In the genomic region with DNA sequence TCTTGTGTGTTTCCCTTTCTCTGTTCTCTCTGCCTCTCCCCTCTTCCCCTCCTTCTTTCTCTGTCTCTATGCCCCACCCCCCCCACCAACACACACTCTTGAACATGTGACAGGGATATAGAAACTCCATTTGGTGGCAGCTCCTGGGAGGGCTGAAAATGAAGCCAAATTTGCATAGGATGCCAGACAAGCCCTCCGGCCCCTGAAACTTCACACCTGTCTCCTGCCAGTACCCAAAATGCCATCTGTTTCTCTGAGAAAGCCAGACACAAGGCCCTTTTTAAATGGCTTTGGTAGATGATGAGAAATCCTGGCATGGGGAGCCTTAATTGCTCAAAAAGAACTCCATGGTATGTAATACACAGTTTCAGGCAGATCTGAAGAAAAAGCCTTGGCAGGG, we compare ENCODE assay signal across 19 mouse cellular contexts. TPM values are rescaled to one million over a fixed set of nuclear protein-coding genes. Genes with fewer than 3 reads are reported as not detected.
A peak's percentile ranks its signal among the peaks of the same experiment; 100 is the strongest.
DNase-seq lines count a peak whose midpoint lies in the region; ATAC-seq lines count a peak whose summit lies in the region.
"Had no signal": no experiment of that assay in that cellular context is flagged by ENCODE, and none has a peak within 500 bp of the region (broad histone marks: within the 10 kb centered on the region; RNA-seq: fewer than 3 reads in every experiment).

No protein-coding gene starts in this region.

- ATAC-seq in limb, embryonic 15.5 days (ENCODE audit: insufficient number of reproducible peaks, low FRiP score, low TSS enrichment, low read depth) = 0 out of 2 replicates have a peak, but pooled peaks have one; percentile 48
- ATAC-seq: intestine, embryonic 16.5 days; liver, embryonic 12.5 days had no signal

- H3K4me2 ChIP-seq in limb, embryonic 15.5 days = no peak overlapping the region
- H3K4me2 ChIP-seq: heart, embryonic 15.5 days; liver, embryonic 12.5 days; midbrain, embryonic 12.5 days; neural tube, embryonic 12.5 days had no signal

- peaks cover 15% of the 10 kb centered on the region; the same call in 1 of the 2 replicates for H3K4me1 ChIP-seq in limb, embryonic 15.5 days
- H3K4me1 ChIP-seq: liver, embryonic 12.5 days had no signal

- H3K9me3 ChIP-seq in limb, embryonic 15.5 days = no peaks in the 10 kb centered on the region
- H3K9me3 ChIP-seq: heart, embryonic 15.5 days; liver, embryonic 12.5 days; midbrain, embryonic 12.5 days; neural tube, embryonic 12.5 days had no signal

- H3K36me3 ChIP-seq in limb, embryonic 15.5 days = no peaks in the 10 kb centered on the region
- H3K36me3 ChIP-seq: heart, embryonic 15.5 days; liver, embryonic 12.5 days; midbrain, embryonic 12.5 days; neural tube, embryonic 12.5 days had no signal

- H3K27ac ChIP-seq in limb, embryonic 15.5 days = no peak overlapping the region
- H3K27ac ChIP-seq: heart, embryonic 15.5 days; left cerebral cortex, adult 2 months; liver, embryonic 12.5 days; midbrain, embryonic 12.5 days; neural tube, embryonic 12.5 days had no signal

- 39% methylated on average over 1 of the region's 1 CpGs for WGBS in limb, embryonic 15.5 days

- no peak overlapping the region for H3K4me3 ChIP-seq in limb, embryonic 15.5 days
- H3K4me3 ChIP-seq: heart, embryonic 15.5 days; left cerebral cortex, adult 2 months; liver, embryonic 12.5 days; midbrain, embryonic 12.5 days; neural tube, embryonic 12.5 days had no signal

- peak; percentile 45 for DNase-seq in heart, adult 11 months
- DNase-seq in heart, adult 8-10 months (ENCODE audit: low spot score) = no peak
- peak; percentile 18 for DNase-seq in retina, postnatal 1 day
- DNase-seq in retina, embryonic 14.5 days (ENCODE audit: low spot score) = no peak
- DNase-seq in cerebellum, postnatal 14 days = peak; percentile 79 to 86
- no peak for DNase-seq in embryo, embryonic 11 days
- DNase-seq in c-Kit-positive CD71-positive TER-119-positive erythroid progenitor cells, embryonic 14.5 days (ENCODE audit: low spot score) = no peak
- DNase-seq: adrenal gland, postnatal 36 days; gastrocnemius, postnatal 25 days; kidney, postnatal 25 days; lung, postnatal 10 days; thymus, postnatal 25 days had no signal

- H3K9ac ChIP-seq in limb, embryonic 15.5 days = no peak overlapping the region
- H3K9ac ChIP-seq: heart, embryonic 15.5 days; liver, embryonic 12.5 days; midbrain, embryonic 12.5 days; neural tube, embryonic 12.5 days had no signal

- no peaks in the 10 kb centered on the region for H3K27me3 ChIP-seq in limb, embryonic 15.5 days
- H3K27me3 ChIP-seq: heart, embryonic 15.5 days; liver, embryonic 12.5 days; midbrain, embryonic 12.5 days; neural tube, embryonic 12.5 days had no signal

RNA-seq across cellular contexts. Expression of gene Plxna2, which starts 31.3 kb away (rescaled TPM):
- total RNA-seq in heart, adult 8-10 months (2022) = 10 to 100 TPM; 18.8 to 28.3 (median 25.5) TPM
- polyA plus RNA-seq in limb, embryonic 15.5 days (2015; fragmentation: Nextera tagmentation; extraction: Ambion mirVana) = 8.1 and 8.7 TPM in 2 replicates

Comparison
In these comparisons a context has a peak if more than half of its experiments do, and no peak if none do; other contexts are left out.
1. DNase-seq: peak in heart, adult 11 months (single experiment), retina, postnatal 1 day (single experiment) and cerebellum, postnatal 14 days (2 of 2); none in heart, adult 8-10 months (single experiment), retina, embryonic 14.5 days (single experiment), embryo, embryonic 11 days (single experiment) and c-Kit-positive CD71-positive TER-119-positive erythroid progenitor cells, embryonic 14.5 days (single experiment).